Comparison of ENCODE assay signal across 14 mouse cellular contexts in the genomic region with DNA sequence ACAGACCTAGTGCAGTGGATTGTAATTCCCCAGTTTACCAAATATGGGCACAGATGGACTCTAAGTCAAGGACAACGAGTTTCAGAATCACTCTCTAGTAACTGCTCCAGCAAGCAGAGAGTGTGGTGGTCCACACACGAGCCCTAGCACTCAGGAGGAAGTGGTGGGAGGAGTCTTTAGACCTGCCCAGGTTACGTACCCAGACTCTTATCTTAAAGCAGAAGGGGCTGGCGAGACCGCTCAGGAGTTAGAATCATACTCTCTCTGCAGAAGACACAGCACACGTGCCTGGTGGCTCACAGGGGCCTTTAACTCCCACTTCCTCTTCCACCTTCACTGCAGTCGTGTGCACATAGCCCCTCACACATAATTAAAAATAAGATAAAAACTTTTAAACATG. TPM values are rescaled to one million over a fixed set of nuclear protein-coding genes. Genes with fewer than 3 reads are reported as not detected.
DNase-seq lines count a peak whose midpoint lies in the region; ATAC-seq and TF ChIP-seq lines count a peak whose summit lies in the region.
"Had no signal": no experiment of that assay in that cellular context is flagged by ENCODE, and none has a peak within 500 bp of the region (broad histone marks: within the 10 kb centered on the region; RNA-seq: fewer than 3 reads in every experiment).

No protein-coding gene starts in this region.

- no peak overlapping the region for H3K4me3 ChIP-seq in CH12.LX (replicated peaks in 1 of 3; ENCODE audit: low read depth in 2 of 3, low read length in 2 of 3, poor library complexity in 1 of 3)
- H3K4me3 ChIP-seq in liver, embryonic 15.5 days (replicated peaks), result no peak overlapping the region
- H3K4me3 ChIP-seq in hindbrain, embryonic 14.5 days (replicated peaks; ENCODE audit: low read length), result no peak overlapping the region
- H3K4me3 ChIP-seq: embryonic facial prominence, embryonic 15.5 days; forebrain, embryonic 12.5 days; neural tube, embryonic 13.5 days had no signal

- peaks cover 0 to 40% of the 10 kb centered on the region in 2 experiments; a peak in 2 of 4 replicates for H3K4me1 ChIP-seq in CH12.LX (ENCODE audit: control insufficient read depth in 1 of 2, insufficient read depth in 2 of 2)
- H3K4me1 ChIP-seq in liver, embryonic 15.5 days (replicated peaks), result peaks cover 53% of the 10 kb centered on the region
- H3K4me1 ChIP-seq in hindbrain, embryonic 14.5 days (replicated peaks; ENCODE audit: control insufficient read depth, insufficient read depth, low read length), result no peaks in the 10 kb centered on the region
- H3K4me1 ChIP-seq: embryonic facial prominence, embryonic 15.5 days had no signal

- no peak for TF ChIP-seq EP300 in CH12.LX (IDR thresholded peaks at IDR 0.05; ENCODE audit: low read length)

- DNase-seq in CH12.LX (ENCODE audit: extremely low read depth), result peak; percentile 49
- DNase-seq in T-cell, adult 2 months (ENCODE audit: low spot score), result peak; percentile 37
- DNase-seq in splenic B cell, adult 2 months (ENCODE audit: low read depth, low spot score), result peak; percentile 81
- DNase-seq in frontal cortex, adult 2 months (ENCODE audit: extremely low spot score in 1 of 2, low spot score in 1 of 2), result no peak
- no peak for DNase-seq in urinary bladder, postnatal 14 days (ENCODE audit: low spot score)
- no peak for DNase-seq in hindbrain, embryonic 14.5 days (ENCODE audit: low spot score)

- peaks cover 21 to 78% of the 10 kb centered on the region in 2 experiments for H3K36me3 ChIP-seq in CH12.LX (replicated peaks in 1 of 2; ENCODE audit: control insufficient read depth in 1 of 2, insufficient read depth in 1 of 2, low read length in 1 of 2)
- peaks cover 66% of the 10 kb centered on the region for H3K36me3 ChIP-seq in liver, embryonic 15.5 days (replicated peaks)
- H3K36me3 ChIP-seq in splenic B cell, adult 2 months (ENCODE audit: control insufficient read depth, insufficient read depth, low read length, poor library complexity, severe bottlenecking), result peaks cover 9% of the 10 kb centered on the region
- H3K36me3 ChIP-seq in hindbrain, embryonic 14.5 days (replicated peaks; ENCODE audit: control insufficient read depth, insufficient read depth), result peaks cover 19% of the 10 kb centered on the region
- H3K36me3 ChIP-seq: forebrain, embryonic 12.5 days had no signal

- dilution Hi-C loops in CH12.LX (cut with MboI; ENCODE audit: extremely low pct_ligation_motif_present, extremely low pct_unique_long_range_greater_than_20kb, low sequenced_read_pairs), result no loop called here

- in situ Hi-C loops in CH12.LX (cut with MboI; ENCODE audit: low pct_ligation_motif_present, low pct_unique_long_range_greater_than_20kb, low sequenced_read_pairs), result no loop called here

- no peak overlapping the region for H3K27ac ChIP-seq in CH12.LX (ENCODE audit: insufficient read depth, low read depth)
- 0 out of 2 replicates have a peak overlapping the region, but pooled peaks have one; percentile 41 for H3K27ac ChIP-seq in liver, embryonic 15.5 days (replicated peaks)
- H3K27ac ChIP-seq in hindbrain, embryonic 14.5 days, result no peak overlapping the region
- H3K27ac ChIP-seq: embryonic facial prominence, embryonic 15.5 days; forebrain, embryonic 12.5 days; neural tube, embryonic 13.5 days had no signal

- WGBS in liver, embryonic 15.5 days (ENCODE audit: insufficient replicate concordance), result 17% methylated on average over 7 of the region's 7 CpGs
- WGBS in hindbrain, embryonic 14.5 days, result 86% methylated on average over 7 of the region's 7 CpGs

- no peak for ATAC-seq in liver, embryonic 15.5 days (ENCODE audit: insufficient read depth)
- ATAC-seq in hindbrain, embryonic 14.5 days (ENCODE audit: low FRiP score), result no peak
- ATAC-seq in erythroid progenitor cell, adult 5-6 weeks (replicated peaks; ENCODE audit: low FRiP score, poor library complexity, severe bottlenecking), result no peak
- ATAC-seq: Patski had no signal

- no peak for TF ChIP-seq RAD21 in CH12.LX (IDR thresholded peaks at IDR 0.05; ENCODE audit: low read depth, low read length)

- H3K9ac ChIP-seq in CH12.LX (ENCODE audit: insufficient read depth, low read depth), result no peak overlapping the region
- H3K9ac ChIP-seq in liver, embryonic 15.5 days, result no peak overlapping the region
- no peak overlapping the region for H3K9ac ChIP-seq in hindbrain, embryonic 14.5 days
- H3K9ac ChIP-seq: embryonic facial prominence, embryonic 15.5 days; forebrain, embryonic 12.5 days; lung, embryonic 14.5 days; neural tube, embryonic 13.5 days had no signal

- no peaks in the 10 kb centered on the region for H3K79me2 ChIP-seq in CH12.LX (replicated peaks; ENCODE audit: control insufficient read depth, extremely low read depth, insufficient read depth, poor library complexity, severe bottlenecking)

- no peaks in the 10 kb centered on the region for H3K27me3 ChIP-seq in CH12.LX (replicated peaks)
- H3K27me3 ChIP-seq in liver, embryonic 15.5 days, result no peaks in the 10 kb centered on the region
- H3K27me3 ChIP-seq in splenic B cell, adult 2 months (ENCODE audit: control insufficient read depth, insufficient read depth, low read length, poor library complexity, severe bottlenecking), result no peaks in the 10 kb centered on the region
- no peaks in the 10 kb centered on the region for H3K27me3 ChIP-seq in hindbrain, embryonic 14.5 days (ENCODE audit: control insufficient read depth, insufficient read depth, low read length)
- H3K27me3 ChIP-seq: embryonic facial prominence, embryonic 15.5 days; forebrain, embryonic 12.5 days; neural tube, embryonic 13.5 days; Patski had no signal

- no peak for TF ChIP-seq CTCF in CH12.LX (conservative IDR thresholded peaks at IDR 0.05 in 1 of 2, IDR thresholded peaks at IDR 0.05 in 1 of 2; ENCODE audit: low read depth in 2 of 2, low read length in 2 of 2)

- H3K4me2 ChIP-seq in CH12.LX (ENCODE audit: insufficient read depth, low read depth, poor library complexity, severe bottlenecking), result no peak overlapping the region
- H3K4me2 ChIP-seq in liver, embryonic 15.5 days, result no peak overlapping the region
- H3K4me2 ChIP-seq in hindbrain, embryonic 14.5 days (replicated peaks), result no peak overlapping the region
- H3K4me2 ChIP-seq: embryonic facial prominence, embryonic 15.5 days; forebrain, embryonic 12.5 days; lung, embryonic 14.5 days; neural tube, embryonic 13.5 days had no signal

- TF ChIP-seq POLR2A in CH12.LX (IDR thresholded peaks at IDR 0.05; ENCODE audit: low read depth, low read length), result no peak

- no peaks in the 10 kb centered on the region for H3K9me3 ChIP-seq in CH12.LX (replicated peaks; ENCODE audit: low read length)
- H3K9me3 ChIP-seq in liver, embryonic 15.5 days (replicated peaks), result no peaks in the 10 kb centered on the region
- no peaks in the 10 kb centered on the region for H3K9me3 ChIP-seq in hindbrain, embryonic 14.5 days (ENCODE audit: control insufficient read depth, low read length)
- H3K9me3 ChIP-seq: embryonic facial prominence, embryonic 15.5 days; forebrain, embryonic 12.5 days; neural tube, embryonic 13.5 days had no signal

TF ChIP-seq in CH12.LX, 34 proteins besides CTCF, POLR2A, EP300 and RAD21:
- TF ChIP-seq NRF1 (IDR thresholded peaks at IDR 0.05; ENCODE audit: low read depth, low read length), result no peak
- TF ChIP-seq IRF4 (IDR thresholded peaks at IDR 0.05; ENCODE audit: low read depth, low read length), result peak; percentile 36; the same call in 1 of the 2 replicates
- TF ChIP-seq CHD2 (IDR thresholded peaks at IDR 0.05; ENCODE audit: low read length), result no peak
- TF ChIP-seq MAX (IDR thresholded peaks at IDR 0.05; ENCODE audit: low read length), result no peak
- no peak for TF ChIP-seq MAZ (IDR thresholded peaks at IDR 0.05; ENCODE audit: low read depth, low read length)
- 0 out of 2 replicates have a peak, but pooled peaks have one; percentile 36 for TF ChIP-seq MYC (IDR thresholded peaks at IDR 0.05; ENCODE audit: low read depth, low read length)
- no peak for TF ChIP-seq ETS1 (conservative IDR thresholded peaks at IDR 0.05; ENCODE audit: low read depth, low read length)
- no peak for TF ChIP-seq SIN3A (IDR thresholded peaks at IDR 0.05; ENCODE audit: low read length)
- TF ChIP-seq HCFC1 (IDR thresholded peaks at IDR 0.05; ENCODE audit: low read depth, low read length), result no peak
- no peak for TF ChIP-seq USF2 (conservative IDR thresholded peaks at IDR 0.05; ENCODE audit: low read depth, low read length)
- no peak for TF ChIP-seq SMC3 (IDR thresholded peaks at IDR 0.05; ENCODE audit: low read depth, low read length)
- no peak for TF ChIP-seq ZKSCAN1 (IDR thresholded peaks at IDR 0.05; ENCODE audit: borderline replicate concordance, low read depth, low read length)
- TF ChIP-seq POLR2AphosphoS2 (IDR thresholded peaks at IDR 0.05; ENCODE audit: low read depth, low read length), result no peak
- TF ChIP-seq MXI1 (IDR thresholded peaks at IDR 0.05; ENCODE audit: low read depth, low read length), result no peak
- no peak for TF ChIP-seq ELF1 (IDR thresholded peaks at IDR 0.05; ENCODE audit: low read depth, low read length)
- TF ChIP-seq BHLHE40 (IDR thresholded peaks at IDR 0.05; ENCODE audit: low read depth, low read length), result peak; percentile 82
- no peak for TF ChIP-seq GABPA (IDR thresholded peaks at IDR 0.05; ENCODE audit: insufficient replicate concordance, low read depth, low read length)
- TF ChIP-seq RCOR1 (conservative IDR thresholded peaks at IDR 0.05; ENCODE audit: low read depth, low read length), result no peak
- no peak for TF ChIP-seq TCF12 (IDR thresholded peaks at IDR 0.05; ENCODE audit: low read depth, low read length)
- no peak for TF ChIP-seq JUN (IDR thresholded peaks at IDR 0.05; ENCODE audit: insufficient read depth, low read depth, low read length)
- TF ChIP-seq PAX5 (IDR thresholded peaks at IDR 0.05; ENCODE audit: low read length), result no peak
- no peak for TF ChIP-seq CHD1 (IDR thresholded peaks at IDR 0.05; ENCODE audit: low read depth, low read length)
- TF ChIP-seq USF1 (IDR thresholded peaks at IDR 0.05; ENCODE audit: low read depth, low read length), result no peak

RNA-seq across cellular contexts. Expression of a gene that starts 40.4 kb away (rescaled TPM):
- total RNA-seq in CH12.LX (2012; rRNA removed), result 12.3 and 18.6 TPM in 2 replicates
- 19.1 and 21.7 TPM in 2 replicates for total RNA-seq in CH12.LX (2014; rRNA removed)
- 30.6 and 33.8 TPM in 2 replicates for polyA plus RNA-seq in CH12.LX (2012; ENCODE audit: insufficient read length, low read depth)
- polyA plus RNA-seq in liver, embryonic 15.5 days (2015; fragmentation: Nextera tagmentation; extraction: Ambion mirVana), result 57.4 and 80.7 TPM in 2 replicates
- 0.11 and 0.16 TPM in 2 replicates for polyA plus RNA-seq in frontal cortex, adult 2 months (2012; rRNA removed)
- polyA plus RNA-seq in hindbrain, embryonic 14.5 days (2014; fragmentation: Nextera tagmentation; extraction: Ambion mirVana), result not detected in 2 replicates
- total RNA-seq in erythroid progenitor cell, adult 5-6 weeks (2015; ENCODE audit: low replicate concordance), result 5.0 and 6.3 TPM in 2 replicates
- 2.7 and 3.0 TPM in 2 replicates for total RNA-seq in erythroid progenitor cell, adult 5-6 weeks (2017; ENCODE audit: low replicate concordance)
- total RNA-seq: heart, postnatal 10 days had no signal
- polyA plus RNA-seq: forebrain, embryonic 12.5 days; neural tube, embryonic 13.5 days; Patski had no signal

Comparison
In these comparisons a context has a peak if more than half of its experiments do, and no peak if none do; other contexts are left out.
1. DNase-seq: peak in CH12.LX (single experiment), T-cell, adult 2 months (single experiment) and splenic B cell, adult 2 months (single experiment); none in frontal cortex, adult 2 months (0 of 2), urinary bladder, postnatal 14 days (single experiment) and hindbrain, embryonic 14.5 days (single experiment).
2. RNA of a gene that starts 40.4 kb away (polyA plus RNA-seq): 57.4 to 80.7 TPM in liver, embryonic 15.5 days and 30.6 to 33.8 TPM in CH12.LX; 0.11 to 0.16 TPM in frontal cortex, adult 2 months and not detected in hindbrain, embryonic 14.5 days; every median in the first group is over 10 times any median in the second.